Mouse (Mus musculus) stomach, postnatal 0 days (tissue): ENCODE results near the gene Usp5.
A peak's percentile ranks its signal among the peaks of the same experiment; 100 is the strongest.

Source experiments
- CTCF ChIP-seq: IDR thresholded peaks from 2 replicates; pipeline ENCODE4 v1.5.1; 2016; ENCODE audit warnings: antibody characterized with exemption, low read depth, mild to moderate bottlenecking, moderate library complexity
- EP300 ChIP-seq: optimal IDR thresholded peaks from 2 replicates; pipeline ENCODE3; 2016; ENCODE audit warnings: antibody characterized with exemption

GRCm38 (mm10) chr6:124829799-124830700, 766 bp upstream of the Usp5 start:
- peak; percentile 30 for TF ChIP-seq EP300
- TF ChIP-seq CTCF: peak; percentile 43
